Mouse (Mus musculus): ENCODE data around the gene Cdhr2.

Cdhr2 gene

GRCm38 (mm10) chr13:54693558-54694347, 7.5 kb upstream of the Cdhr2 start, which contains the start of gene Rnf44:
Gene Rnf44 (minus strand): TSS chr13:54693907.
- peak; percentile 99 for DNase-seq

- DNase-seq, result peak; percentile 94
These were observed 6.8 kb upstream of the Cdhr2 start for GRCm38 (mm10) chr13:54694348-54695060.

GRCm38 (mm10) chr13:54695479-54696230, 5.6 kb upstream of the Cdhr2 start:
- no peak for DNase-seq

GRCm38 (mm10) chr13:54702507-54702906, 1.2 kb downstream of the Cdhr2 start:
- no peak for DNase-seq

- DNase-seq, result no peak
These were observed 3.6 kb downstream of the Cdhr2 start for GRCm38 (mm10) chr13:54704890-54705289.

GRCm38 (mm10) chr13:54710866-54711265, 9.6 kb downstream of the Cdhr2 start:
- DNase-seq, result no peak

- no peak for DNase-seq
These were observed 13.1 kb downstream of the Cdhr2 start for GRCm38 (mm10) chr13:54714393-54714792.

GRCm38 (mm10) chr13:54714996-54715395, 13.7 kb downstream of the Cdhr2 start:
- DNase-seq, result no peak

GRCm38 (mm10) chr13:54716916-54717315, 15.7 kb downstream of the Cdhr2 start:
- peak; percentile 76 for DNase-seq

- DNase-seq, result no peak
These were observed 21.9 kb downstream of the Cdhr2 start for GRCm38 (mm10) chr13:54723143-54723542.

GRCm38 (mm10) chr13:54726131-54726530, 24.9 kb downstream of the Cdhr2 start:
- no peak for DNase-seq

GRCm38 (mm10) chr13:54736931-54737330, 35.7 kb downstream of the Cdhr2 start:
- DNase-seq, result no peak

- peak; percentile 53 for DNase-seq
These were observed 36.4 kb downstream of the Cdhr2 start for GRCm38 (mm10) chr13:54737488-54738212.

- peak; percentile 57 for DNase-seq
These were observed 36.9 kb downstream of the Cdhr2 start for GRCm38 (mm10) chr13:54738213-54738601.

- DNase-seq, result peak; percentile 36
These were observed 44.8 kb downstream of the Cdhr2 start for GRCm38 (mm10) chr13:54746110-54746509.

- peak; percentile 74 for DNase-seq
These were observed 45.6 kb downstream of the Cdhr2 start for GRCm38 (mm10) chr13:54746896-54747295.

GRCm38 (mm10) chr13:54748190-54748589, 46.9 kb downstream of the Cdhr2 start:
- peak; percentile 48 for DNase-seq

GRCm38 (mm10) chr13:54748721-54749060, 47.4 kb downstream of the Cdhr2 start:
- DNase-seq, result peak; percentile 47

GRCm38 (mm10) chr13:54749061-54749863, 48.0 kb downstream of the Cdhr2 start:
- DNase-seq, result peak; percentile 80

- peak; percentile 64 for DNase-seq
These were observed 48.7 kb downstream of the Cdhr2 start, which contains the start of gene Gprin1 for GRCm38 (mm10) chr13:54749864-54750411. Gene Gprin1 (minus strand): TSS chr13:54749874.

GRCm38 (mm10) chr13:54750699-54751098, 49.4 kb downstream of the Cdhr2 start:
- no peak for DNase-seq
